Mouse (Mus musculus) adrenal gland, postnatal 14 days (tissue): ENCODE measurements around the gene Tff1. TPM values are rescaled to one million over a fixed set of nuclear protein-coding genes. Genes with fewer than 3 reads are reported as not detected.

ENCODE experiments used
- total RNA-seq: library from RNA; stranded (reverse); gene quantifications from 2 replicates; pipeline ENCODE4 v1.2.3, GENCODE M21; 2021

Gene Tff1
- total RNA-seq, 1 experiment from 2014 or later, result not detected

Other genes with a start within 250 kb of the Tff1 start
- gene Umodl1, start 210.6 kb downstream of the Tff1 start, total RNA-seq, result 0.11 and 0.63 TPM in 2 replicates
- 11.7 and 21.9 TPM in 2 replicates for gene Abcg1, start 107.6 kb downstream of the Tff1 start, total RNA-seq
- 0.78 TPM in 1 of 2 replicates, not detected in the other for gene Tff3, start 35.6 kb downstream of the Tff1 start, total RNA-seq
- not detected in 2 replicates for gene Tff2, start 21.0 kb downstream of the Tff1 start, total RNA-seq
- gene Tmprss3, start 33.7 kb upstream of the Tff1 start, total RNA-seq, result 0.11 TPM in 1 of 2 replicates, not detected in the other
- 0.63 and 3.1 TPM in 2 replicates for gene Ubash3a, start 42.6 kb upstream of the Tff1 start, total RNA-seq
- 6.4 and 6.7 TPM in 2 replicates for gene Rsph1, start 112.1 kb upstream of the Tff1 start, total RNA-seq
- 6.7 and 13.3 TPM in 2 replicates for gene Slc37a1, start 121.5 kb upstream of the Tff1 start, total RNA-seq
- gene Pde9a, start 220.9 kb upstream of the Tff1 start, total RNA-seq, result 5.2 and 8.5 TPM in 2 replicates